31 mouse cellular contexts compared by ENCODE assay signal in genomic region chr11:8723102-8723640, GRCm38 (mm10). TPM values are rescaled to one million over a fixed set of nuclear protein-coding genes. Genes with fewer than 3 reads are reported as not detected.
DNase-seq lines count a peak whose midpoint lies in the region; ATAC-seq and TF ChIP-seq lines count a peak whose summit lies in the region.
"Had no signal": no experiment of that assay in that cellular context is flagged by ENCODE, and none has a peak within 500 bp of the region (broad histone marks: within the 10 kb centered on the region; RNA-seq: fewer than 3 reads in every experiment).

No protein-coding gene starts in this region.

- H3K27me3 ChIP-seq in forebrain, embryonic 14.5 days (replicated peaks; ENCODE audit: control insufficient read depth, insufficient read depth, low read length), result no peaks in the 10 kb centered on the region
- no peaks in the 10 kb centered on the region for H3K27me3 ChIP-seq in forebrain, embryonic 15.5 days
- no peaks in the 10 kb centered on the region for H3K27me3 ChIP-seq in liver, embryonic 11.5 days (replicated peaks; ENCODE audit: control insufficient read depth, insufficient read depth, low read length)
- H3K27me3 ChIP-seq in liver, embryonic 12.5 days (replicated peaks), result no peaks in the 10 kb centered on the region
- H3K27me3 ChIP-seq in ES-Bruce4 (ENCODE audit: control insufficient read depth, insufficient read depth, low read length, poor library complexity, severe bottlenecking), result no peaks in the 10 kb centered on the region
- H3K27me3 ChIP-seq in stomach, postnatal 0 days (ENCODE audit: control insufficient read depth, insufficient read depth, low read length), result no peaks in the 10 kb centered on the region
- H3K27me3 ChIP-seq: embryonic facial prominence, embryonic 12.5 days; heart, embryonic 15.5 days; kidney, embryonic 15.5 days; limb, embryonic 12.5 days; lung, embryonic 15.5 days; megakaryocyte, embryonic 14.5 days; neural tube, embryonic 12.5 days had no signal

- H3K4me1 ChIP-seq in forebrain, embryonic 14.5 days (ENCODE audit: control insufficient read depth, insufficient read depth, low read length), result no peaks in the 10 kb centered on the region
- H3K4me1 ChIP-seq in forebrain, embryonic 15.5 days, result no peaks in the 10 kb centered on the region
- no peaks in the 10 kb centered on the region for H3K4me1 ChIP-seq in liver, embryonic 11.5 days (replicated peaks; ENCODE audit: control insufficient read depth, insufficient read depth, low read length)
- H3K4me1 ChIP-seq in liver, embryonic 12.5 days, result peaks cover 12% of the 10 kb centered on the region
- H3K4me1 ChIP-seq in ES-Bruce4 (ENCODE audit: control insufficient read depth, insufficient read depth, low read length), result peaks cover 4% of the 10 kb centered on the region
- no peaks in the 10 kb centered on the region for H3K4me1 ChIP-seq in stomach, postnatal 0 days (replicated peaks; ENCODE audit: control insufficient read depth, insufficient read depth)
- H3K4me1 ChIP-seq: embryonic facial prominence, embryonic 12.5 days; heart, embryonic 15.5 days; kidney, embryonic 15.5 days; lung, embryonic 15.5 days; megakaryocyte, embryonic 14.5 days; neural tube, embryonic 12.5 days had no signal

- 8% methylated on average over 5 of the region's 5 CpGs for WGBS in forebrain, embryonic 14.5 days
- 6% methylated on average over 5 of the region's 5 CpGs for WGBS in forebrain, embryonic 15.5 days
- WGBS in liver, embryonic 11.5 days, result 47% methylated on average over 5 of the region's 5 CpGs
- 47% methylated on average over 5 of the region's 5 CpGs for WGBS in liver, embryonic 12.5 days (ENCODE audit: insufficient replicate concordance)
- WGBS in stomach, postnatal 0 days, result 42% methylated on average over 5 of the region's 5 CpGs

- H3K9ac ChIP-seq in forebrain, embryonic 14.5 days (ENCODE audit: low read length), result no peak overlapping the region
- no peak overlapping the region for H3K9ac ChIP-seq in forebrain, embryonic 15.5 days (replicated peaks)
- H3K9ac ChIP-seq in liver, embryonic 11.5 days (ENCODE audit: low read depth, low read length), result no peak overlapping the region
- H3K9ac ChIP-seq in liver, embryonic 12.5 days, result no peak overlapping the region
- H3K9ac ChIP-seq in ES-Bruce4 (ENCODE audit: low read depth, poor library complexity, severe bottlenecking), result no peak overlapping the region
- no peak overlapping the region for H3K9ac ChIP-seq in stomach, postnatal 0 days (ENCODE audit: low read length)
- H3K9ac ChIP-seq: embryonic facial prominence, embryonic 12.5 days; heart, embryonic 15.5 days; kidney, embryonic 15.5 days; limb, embryonic 12.5 days; liver, embryonic 14.5 days; lung, embryonic 15.5 days; neural tube, embryonic 12.5 days had no signal

- no peak for TF ChIP-seq CTCF in ES-Bruce4 (IDR thresholded peaks at IDR 0.05; ENCODE audit: low read depth, low read length)
- TF ChIP-seq CTCF in stomach, postnatal 0 days (IDR thresholded peaks at IDR 0.05; ENCODE audit: low read depth), result no peak

- no peaks in the 10 kb centered on the region for H3K9me3 ChIP-seq in forebrain, embryonic 14.5 days (replicated peaks; ENCODE audit: control insufficient read depth, low read length)
- no peaks in the 10 kb centered on the region for H3K9me3 ChIP-seq in forebrain, embryonic 15.5 days
- H3K9me3 ChIP-seq in liver, embryonic 11.5 days (ENCODE audit: control insufficient read depth, low read length), result no peaks in the 10 kb centered on the region
- H3K9me3 ChIP-seq in liver, embryonic 12.5 days (replicated peaks), result no peaks in the 10 kb centered on the region
- H3K9me3 ChIP-seq in ES-Bruce4 (replicated peaks; ENCODE audit: control insufficient read depth, insufficient read depth, low read length, poor library complexity, severe bottlenecking), result no peaks in the 10 kb centered on the region
- H3K9me3 ChIP-seq in stomach, postnatal 0 days (ENCODE audit: control insufficient read depth, low read length), result no peaks in the 10 kb centered on the region
- H3K9me3 ChIP-seq: embryonic facial prominence, embryonic 12.5 days; heart, embryonic 15.5 days; kidney, embryonic 15.5 days; limb, embryonic 12.5 days; lung, embryonic 15.5 days; neural tube, embryonic 12.5 days had no signal

- TF ChIP-seq POLR2A in ES-Bruce4 (IDR thresholded peaks at IDR 0.05; ENCODE audit: insufficient read depth, low read length), result no peak

- no peaks in the 10 kb centered on the region for H3K36me3 ChIP-seq in forebrain, embryonic 14.5 days (ENCODE audit: control insufficient read depth, insufficient read depth, low read length)
- no peaks in the 10 kb centered on the region for H3K36me3 ChIP-seq in forebrain, embryonic 15.5 days
- no peaks in the 10 kb centered on the region for H3K36me3 ChIP-seq in liver, embryonic 11.5 days (ENCODE audit: control insufficient read depth, insufficient read depth, low read length)
- H3K36me3 ChIP-seq in liver, embryonic 12.5 days, result no peaks in the 10 kb centered on the region
- no peaks in the 10 kb centered on the region for H3K36me3 ChIP-seq in ES-Bruce4 (ENCODE audit: control insufficient read depth, insufficient read depth, low read length, poor library complexity, severe bottlenecking)
- H3K36me3 ChIP-seq in stomach, postnatal 0 days (ENCODE audit: control insufficient read depth, insufficient read depth, low read length), result no peaks in the 10 kb centered on the region
- H3K36me3 ChIP-seq: embryonic facial prominence, embryonic 12.5 days; heart, embryonic 15.5 days; kidney, embryonic 15.5 days; limb, embryonic 12.5 days; lung, embryonic 15.5 days; neural tube, embryonic 12.5 days had no signal

- no peak for ATAC-seq in forebrain, embryonic 14.5 days
- ATAC-seq in forebrain, embryonic 15.5 days (replicated peaks), result no peak
- ATAC-seq in liver, embryonic 11.5 days (replicated peaks; ENCODE audit: low FRiP score), result no peak
- no peak for ATAC-seq in liver, embryonic 12.5 days
- no peak for ATAC-seq in stomach, postnatal 0 days (ENCODE audit: low FRiP score, low TSS enrichment)
- ATAC-seq: CD4-positive, CD25-positive, alpha-beta regulatory T cell, adult 4 months; forebrain, embryonic 16.5 days; hindbrain, postnatal 0 days had no signal

- DNase-seq in forebrain, embryonic 14.5 days (ENCODE audit: low spot score), result peak; percentile 6
- DNase-seq in liver, embryonic 11.5 days (ENCODE audit: low spot score), result peak; percentile 28
- peak; percentile 36 for DNase-seq in WW6 (ENCODE audit: low read depth, low spot score)
- no peak for DNase-seq in stomach, postnatal 0 days (ENCODE audit: low spot score)
- DNase-seq: adrenal gland, postnatal 25 days; cerebellum, adult 9-11 months; gastrocnemius, postnatal 14 days; heart, adult 2 months; heart, postnatal 36 days; kidney, adult 11 months; kidney, postnatal 36 days; layer of hippocampus, postnatal 36 days; lung, postnatal 36 days; retina, postnatal 1 day; right cerebral cortex, postnatal 25 days; spleen, adult 18-20 months; thymus, postnatal 14 days had no signal

- no peak overlapping the region for H3K27ac ChIP-seq in forebrain, embryonic 14.5 days (ENCODE audit: low read depth, low read length)
- H3K27ac ChIP-seq in forebrain, embryonic 15.5 days (replicated peaks), result no peak overlapping the region
- no peak overlapping the region for H3K27ac ChIP-seq in liver, embryonic 11.5 days (ENCODE audit: low read depth, low read length)
- H3K27ac ChIP-seq in liver, embryonic 12.5 days, result no peak overlapping the region
- H3K27ac ChIP-seq in ES-Bruce4 (ENCODE audit: insufficient read depth, low read length), result peak overlapping the region; percentile 27; the same call in 1 of the 2 replicates
- H3K27ac ChIP-seq in stomach, postnatal 0 days (replicated peaks), result no peak overlapping the region
- H3K27ac ChIP-seq: embryonic facial prominence, embryonic 12.5 days; heart, adult 2 months; heart, embryonic 15.5 days; hindbrain, postnatal 0 days; kidney, embryonic 15.5 days; limb, embryonic 12.5 days; liver, embryonic 14.5 days; lung, embryonic 15.5 days; neural tube, embryonic 12.5 days had no signal

- H3K4me3 ChIP-seq in forebrain, embryonic 14.5 days (ENCODE audit: low read depth, low read length), result no peak overlapping the region
- H3K4me3 ChIP-seq in forebrain, embryonic 15.5 days, result no peak overlapping the region
- H3K4me3 ChIP-seq in liver, embryonic 11.5 days (ENCODE audit: low read depth, low read length), result no peak overlapping the region
- no peak overlapping the region for H3K4me3 ChIP-seq in liver, embryonic 12.5 days
- no peak overlapping the region for H3K4me3 ChIP-seq in ES-Bruce4 (ENCODE audit: low read depth, low read length)
- H3K4me3 ChIP-seq in stomach, postnatal 0 days (ENCODE audit: low read depth, low read length), result no peak overlapping the region
- H3K4me3 ChIP-seq: embryonic facial prominence, embryonic 12.5 days; heart, adult 2 months; heart, embryonic 15.5 days; kidney, embryonic 15.5 days; limb, embryonic 12.5 days; lung, embryonic 15.5 days; megakaryocyte, embryonic 14.5 days; neural tube, embryonic 12.5 days had no signal

- H3K4me2 ChIP-seq in forebrain, embryonic 14.5 days (ENCODE audit: low read length), result no peak overlapping the region
- no peak overlapping the region for H3K4me2 ChIP-seq in forebrain, embryonic 15.5 days (replicated peaks)
- H3K4me2 ChIP-seq in liver, embryonic 11.5 days, result no peak overlapping the region
- H3K4me2 ChIP-seq in liver, embryonic 12.5 days, result no peak overlapping the region
- no peak overlapping the region for H3K4me2 ChIP-seq in stomach, postnatal 0 days (replicated peaks; ENCODE audit: low read depth)
- H3K4me2 ChIP-seq: embryonic facial prominence, embryonic 12.5 days; heart, embryonic 15.5 days; kidney, embryonic 15.5 days; limb, embryonic 12.5 days; lung, embryonic 15.5 days; neural tube, embryonic 12.5 days had no signal

- TF ChIP-seq EP300 in ES-Bruce4 (IDR thresholded peaks at IDR 0.05; ENCODE audit: insufficient read depth, low read depth, low read length), result peak; percentile 70; the same call in 1 of the 2 replicates
- no peak for TF ChIP-seq EP300 in stomach, postnatal 0 days (optimal IDR thresholded peaks at IDR 0.05)

RNA-seq across cellular contexts. Expression of gene Tns3, which starts 58.8 kb away (rescaled TPM):
- polyA plus RNA-seq in forebrain, embryonic 14.5 days (2014; fragmentation: Nextera tagmentation; extraction: Ambion mirVana), result 4.4 and 5.2 TPM in 2 replicates
- polyA plus RNA-seq in forebrain, embryonic 15.5 days (2015; fragmentation: Nextera tagmentation; extraction: Ambion mirVana), result 6.9 and 8.0 TPM in 2 replicates
- 9.8 and 10.2 TPM in 2 replicates for polyA plus RNA-seq in liver, embryonic 11.5 days (2014; fragmentation: Nextera tagmentation; extraction: Ambion mirVana)
- polyA plus RNA-seq in liver, embryonic 12.5 days (2016; fragmentation: Nextera tagmentation; extraction: Ambion mirVana), result 6.7 and 7.3 TPM in 2 replicates
- polyA plus RNA-seq in ES-Bruce4 (2011; ENCODE audit: insufficient read depth, insufficient read length, low read depth, missing spikeins), result 45.7 and 46.2 TPM in 2 replicates
- polyA plus RNA-seq in stomach, postnatal 0 days (2015; fragmentation: Nextera tagmentation; extraction: Ambion mirVana), result 10.4 and 10.5 TPM in 2 replicates
